Mouse (Mus musculus) kidney, postnatal 10 days (tissue): ENCODE measurements around the gene Hoxc9.

Source experiments
- DNase-seq: peaks from one replicate; pipeline ENCODE4 v3.0.0; 2021; ENCODE audit warnings: mixed read lengths

The Hoxc9 gene

GRCm38 (mm10) chr15:103000501-103000901, 24.3 kb downstream of the Hoxc9 start:
- peak; percentile 55 for DNase-seq

GRCm38 (mm10) chr15:103001370-103001769, 25.1 kb downstream of the Hoxc9 start:
- peak; percentile 19 for DNase-seq

GRCm38 (mm10) chr15:103002156-103002555, 25.9 kb downstream of the Hoxc9 start:
- DNase-seq, result peak; percentile 74

- DNase-seq, result peak; percentile 63
These were observed 26.7 kb downstream of the Hoxc9 start for GRCm38 (mm10) chr15:103002821-103003448.

GRCm38 (mm10) chr15:103005308-103005707, 29.1 kb downstream of the Hoxc9 start:
- peak; percentile 70 for DNase-seq

GRCm38 (mm10) chr15:103005797-103006196, 29.6 kb downstream of the Hoxc9 start:
- peak; percentile 36 for DNase-seq

GRCm38 (mm10) chr15:103006326-103006725, 30.1 kb downstream of the Hoxc9 start:
- peak; percentile 72 for DNase-seq

GRCm38 (mm10) chr15:103009265-103010111, 33.2 kb downstream of the Hoxc9 start:
- peak; percentile 58 for DNase-seq

- peak; percentile 52 for DNase-seq
These were observed 34.0 kb downstream of the Hoxc9 start for GRCm38 (mm10) chr15:103010112-103010846.

- peak; percentile 33 for DNase-seq
These were observed 34.8 kb downstream of the Hoxc9 start for GRCm38 (mm10) chr15:103010847-103011555.

GRCm38 (mm10) chr15:103011928-103012486, 35.8 kb downstream of the Hoxc9 start:
- DNase-seq, result peak; percentile 69

- peak; percentile 78 for DNase-seq
These were observed 37.2 kb downstream of the Hoxc9 start for GRCm38 (mm10) chr15:103013238-103013984.

- peak; percentile 79 for DNase-seq
These were observed 38.1 kb downstream of the Hoxc9 start for GRCm38 (mm10) chr15:103014166-103015008.

GRCm38 (mm10) chr15:103015009-103015399, 38.8 kb downstream of the Hoxc9 start:
- peak; percentile 59 for DNase-seq

GRCm38 (mm10) chr15:103015406-103016166, 39.3 kb downstream of the Hoxc9 start:
- peak; percentile 57 for DNase-seq

GRCm38 (mm10) chr15:103018636-103019035, 42.4 kb downstream of the Hoxc9 start, which contains the start of gene Hoxc4:
Gene Hoxc4, plus strand, starts transcription at chr15:103018934.
- DNase-seq, result no peak

- DNase-seq, result no peak
These were observed 44.7 kb downstream of the Hoxc9 start for GRCm38 (mm10) chr15:103020899-103021418.

- no peak for DNase-seq
These were observed 45.3 kb downstream of the Hoxc9 start for GRCm38 (mm10) chr15:103021544-103021943.

- no peak for DNase-seq
These were observed 47.9 kb downstream of the Hoxc9 start for GRCm38 (mm10) chr15:103024131-103024530.
